Mouse (Mus musculus) thymus, adult 18-20 months (tissue): Measurements from ENCODE around the gene Ufsp1.

ENCODE experiments used
- DNase-seq, 2 experiments: peaks; one replicate each; pipeline ENCODE4 v3.0.0; 2022; ENCODE audit warnings: mixed read lengths in 2 of 2

Ufsp1 gene

DNA sequence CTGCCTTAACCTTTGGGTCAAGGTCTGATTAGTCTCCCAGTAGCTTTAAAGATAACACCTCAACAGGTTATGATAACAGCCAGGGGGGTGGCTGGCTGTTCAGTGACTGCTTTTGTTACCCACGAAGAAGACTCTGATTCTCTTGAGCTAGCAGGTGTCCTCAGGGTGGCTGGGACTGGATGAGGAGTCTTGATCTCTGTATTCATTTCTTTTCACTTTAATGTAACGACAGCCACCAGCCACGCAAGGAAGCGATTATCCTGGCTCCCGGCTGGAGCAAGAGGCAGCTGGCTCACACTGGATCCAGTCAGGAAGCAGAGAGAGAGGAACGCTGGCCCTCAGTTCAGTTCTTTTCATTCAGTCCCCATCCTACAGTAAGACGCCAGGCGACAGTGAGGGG, 42.8 kb downstream of the Ufsp1 start:
- DNase-seq, result no peak

DNA sequence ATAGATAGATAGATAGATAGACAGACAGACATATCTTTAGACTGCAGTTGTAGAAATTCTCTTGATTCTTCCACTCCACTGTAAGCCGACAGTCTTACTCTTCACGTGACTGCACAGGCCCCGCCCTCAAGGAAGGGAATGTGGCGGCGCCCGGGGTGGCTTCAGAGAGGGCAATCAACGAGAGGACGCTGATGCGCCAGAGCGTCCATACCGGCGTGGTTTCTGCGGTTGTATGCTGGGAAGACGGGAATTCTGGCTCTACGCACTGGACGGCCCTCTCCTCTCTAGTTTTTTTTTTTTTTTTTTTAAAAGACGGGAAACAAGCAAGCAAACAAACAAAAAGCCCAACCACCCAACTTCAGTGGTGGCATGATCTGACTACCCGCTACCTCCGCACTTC, 43.8 kb downstream of the Ufsp1 start:
- DNase-seq, result peak; percentile 70 to 73

DNA sequence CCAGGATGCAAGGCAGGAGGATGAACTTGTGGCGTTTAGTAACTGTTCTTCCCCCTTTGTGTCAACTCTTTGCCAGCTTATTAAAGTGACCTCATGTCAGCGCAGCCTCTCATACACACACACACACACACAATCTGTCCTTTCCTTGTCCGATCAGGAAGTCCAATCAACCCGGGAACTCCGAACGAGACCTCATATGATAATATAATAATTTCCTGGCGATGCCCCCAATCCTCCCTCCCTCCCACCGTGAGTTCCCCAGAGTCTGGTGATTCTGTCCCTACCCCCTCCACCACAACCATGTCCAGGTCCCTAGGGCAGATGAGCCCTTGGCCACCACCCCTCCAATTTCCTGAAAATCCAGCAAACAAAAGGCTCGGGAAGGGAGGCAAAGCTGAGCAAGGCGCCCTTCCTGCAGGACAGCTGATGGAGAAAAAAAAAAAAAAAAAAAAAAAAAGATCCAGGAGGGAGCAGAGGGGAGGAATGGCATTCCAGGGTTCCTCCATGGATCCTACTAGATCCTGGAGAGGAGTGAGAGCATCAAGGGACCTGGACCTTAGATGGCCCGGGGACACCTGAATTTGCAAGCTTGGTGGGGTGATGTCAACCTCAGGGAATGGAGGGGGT, 44.3 kb downstream of the Ufsp1 start:
- no peak for DNase-seq

DNA sequence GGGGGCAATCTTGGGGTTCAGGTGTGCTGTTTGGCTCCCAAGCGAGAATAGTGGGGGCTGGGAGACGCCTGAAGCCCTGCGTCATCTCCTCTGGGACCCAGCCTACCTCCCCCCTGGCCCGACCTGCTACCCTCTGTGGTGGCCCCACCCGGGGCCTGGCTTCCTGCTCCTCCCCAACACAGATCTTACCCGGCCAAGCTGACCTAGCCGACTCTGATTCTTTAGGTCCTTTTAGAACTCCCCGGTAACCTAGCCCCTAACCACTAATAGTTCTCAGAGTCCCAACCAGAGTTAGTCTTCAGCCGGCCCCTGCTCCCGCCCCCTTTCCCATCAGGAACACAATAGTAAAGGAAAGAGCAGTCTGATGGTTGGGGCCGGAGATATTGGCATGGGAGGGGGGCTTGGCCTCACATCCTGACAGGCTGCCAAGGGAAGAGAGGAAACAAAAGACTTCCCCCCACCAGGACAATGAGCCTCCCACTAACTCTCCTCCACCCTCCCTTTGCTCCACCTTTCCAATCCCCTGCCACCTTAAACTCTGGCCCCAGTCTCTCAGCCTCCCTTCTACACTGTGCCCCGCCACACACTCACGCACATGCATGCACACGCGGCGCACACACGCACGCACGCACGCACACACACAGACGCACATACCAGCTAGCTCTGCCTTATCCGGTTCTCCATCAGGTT, 45.0 kb downstream of the Ufsp1 start:
- DNase-seq, result no peak

DNA sequence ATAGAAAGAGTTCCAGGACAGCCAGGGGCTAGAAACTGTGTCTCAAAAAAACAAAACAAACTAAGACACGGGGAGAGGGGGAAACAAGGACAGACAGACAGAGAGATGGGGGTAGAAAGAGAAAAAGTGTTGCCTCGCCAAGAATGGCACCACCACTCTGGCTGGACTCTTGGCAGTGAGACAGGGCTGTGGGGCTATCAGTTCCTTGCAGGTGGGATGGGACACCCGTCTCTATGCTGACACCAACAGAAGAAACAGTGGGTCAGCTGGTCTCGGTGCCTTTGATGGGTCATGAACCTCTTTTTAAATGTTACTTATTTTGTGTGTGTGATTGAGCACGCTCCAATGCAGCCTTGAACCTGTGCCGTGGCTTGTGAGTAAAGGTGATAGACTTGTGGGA, 45.8 kb downstream of the Ufsp1 start:
- no peak for DNase-seq

DNA sequence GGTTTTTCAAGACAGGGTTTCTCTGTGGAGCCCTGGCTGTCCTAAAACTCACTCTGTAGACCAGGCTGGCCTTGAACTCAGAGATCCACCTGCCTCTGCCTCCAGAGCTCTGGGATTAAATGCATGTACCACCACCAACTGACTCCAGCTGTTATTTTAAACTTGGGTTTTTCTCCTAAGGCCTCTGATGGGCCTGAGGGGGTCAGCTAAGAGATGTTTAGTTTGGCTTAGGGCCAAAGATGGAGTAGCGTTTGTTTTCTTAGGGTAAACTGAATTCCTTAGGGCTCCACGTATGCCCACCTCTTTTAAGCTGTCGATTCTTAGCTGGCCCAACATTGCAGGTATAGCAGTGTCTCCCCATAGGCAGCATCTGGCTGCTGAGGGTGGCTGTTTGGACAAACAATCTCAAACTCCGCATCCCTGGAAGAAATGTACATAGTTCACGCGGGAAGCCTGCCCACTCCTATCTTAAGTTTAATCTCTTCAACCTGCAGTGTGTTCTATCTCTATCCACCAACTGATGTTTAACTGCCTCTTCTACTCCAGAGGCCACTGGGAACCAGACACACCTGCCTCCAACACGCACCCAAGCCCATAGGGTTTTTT, 48.1 kb downstream of the Ufsp1 start:
- DNase-seq, result no peak

DNA sequence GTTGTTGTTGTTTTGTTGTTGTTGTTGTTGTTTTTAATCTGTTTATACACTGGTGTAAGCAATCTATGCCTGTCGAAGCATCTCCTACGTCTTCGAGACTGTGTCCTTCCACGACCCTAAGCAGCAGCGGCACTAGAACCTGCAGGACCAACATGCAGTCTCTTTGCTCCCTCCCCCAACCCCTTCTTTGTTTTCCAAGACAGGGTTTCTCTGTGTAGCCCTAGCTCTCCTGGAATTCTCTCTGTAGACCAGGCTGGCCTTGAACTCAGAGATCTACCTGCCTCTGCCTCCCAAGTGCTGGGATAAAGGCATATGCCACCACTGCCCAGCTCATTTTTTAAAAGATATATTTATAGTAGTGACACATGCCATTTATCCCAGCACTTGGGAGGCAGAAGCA, 49.0 kb downstream of the Ufsp1 start:
- DNase-seq, result no peak

DNA sequence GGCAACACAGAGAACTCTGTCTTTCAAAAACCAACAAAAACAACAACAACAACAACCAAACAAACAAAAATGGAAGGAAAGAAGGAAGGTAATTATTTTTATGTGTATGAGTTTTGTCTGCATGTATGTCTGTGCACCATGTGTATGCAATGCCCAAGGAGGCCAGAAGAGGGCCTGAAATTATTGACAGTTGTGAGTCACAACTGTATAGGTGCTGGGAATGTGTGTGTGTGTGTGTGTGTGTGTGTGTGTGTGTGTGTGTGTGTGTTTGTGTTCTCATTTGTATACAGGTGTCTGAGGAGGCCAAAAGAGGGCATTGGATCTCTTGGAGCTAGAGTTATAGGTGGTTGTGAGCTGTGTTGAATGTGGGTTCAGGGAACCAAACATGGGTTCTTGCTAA, 49.4 kb downstream of the Ufsp1 start:
- DNase-seq, result no peak
